Mouse (Mus musculus): ENCODE measurements at regions not wholly inside any gene's neighbourhood (a gene's known extent, or its start where the extent isn't known, plus 50 kb on each side); places are given as distances from the start of the nearest gene placed in this dataset.

GRCm38 (mm10) chr4:125300503-125301457 lies 173.1 kb upstream of the Zc3h12a start:
- TF ChIP-seq GATA1 (IDR thresholded peaks at IDR 0.05; ENCODE audit: borderline replicate concordance, low read length) (no peak), FLI1 (IDR thresholded peaks at IDR 0.05; ENCODE audit: low read length) (no peak)

Measured in megakaryocyte, embryonic 14.5 days (primary cell).